In the genomic region with DNA sequence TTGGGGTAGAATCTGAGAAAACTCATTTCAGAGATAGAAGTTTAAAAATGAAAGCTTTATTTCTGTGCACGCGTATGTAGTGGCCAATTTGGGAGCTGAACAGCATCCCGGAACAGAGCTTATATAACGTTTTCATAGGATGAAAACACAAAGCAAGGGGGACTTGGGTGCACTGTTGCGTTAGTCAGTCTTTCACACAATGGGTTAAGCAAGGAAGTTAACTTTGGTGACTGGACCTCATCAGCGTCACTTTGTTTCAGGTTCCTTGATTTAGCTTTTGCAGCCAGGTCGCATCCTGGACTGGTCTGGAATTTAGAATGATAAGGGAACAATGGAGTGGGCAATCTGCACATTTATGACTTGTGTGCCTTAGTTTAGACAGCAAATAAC, we compare ENCODE assay signal across 8 mouse cellular contexts. TPM values are rescaled to one million over a fixed set of nuclear protein-coding genes. Genes with fewer than 3 reads are reported as not detected.
DNase-seq lines count a peak whose midpoint lies in the region; ATAC-seq and TF ChIP-seq lines count a peak whose summit lies in the region.

No protein-coding gene starts in this region.

- no peak for TF ChIP-seq CTCF in testis, adult 2 months (IDR thresholded peaks at IDR 0.05; ENCODE audit: control insufficient read depth, insufficient read depth, insufficient replicate concordance, low read depth, low read length)
- no peak for TF ChIP-seq CTCF in liver, embryonic 14.5 days (IDR thresholded peaks at IDR 0.05; ENCODE audit: low read depth)

- no peaks in the 10 kb centered on the region for H3K36me3 ChIP-seq in testis, adult 2 months (ENCODE audit: control insufficient read depth, insufficient read depth, low read length)
- no peaks in the 10 kb centered on the region for H3K36me3 ChIP-seq in liver, embryonic 14.5 days (replicated peaks; ENCODE audit: control insufficient read depth, insufficient read depth, low read depth)

- peak overlapping the region; percentile 46 for H3K9ac ChIP-seq in liver, embryonic 14.5 days (replicated peaks)

- DNase-seq in embryo, embryonic 10 days (ENCODE audit: low spot score), result peak; percentile 11
- DNase-seq in embryo, embryonic 10.5 days (ENCODE audit: low spot score), result no peak
- no peak for DNase-seq in testis, postnatal 14 days (ENCODE audit: low spot score)
- DNase-seq in liver, embryonic 14.5 days (ENCODE audit: low read depth in 3 of 3, low spot score in 3 of 3), result no peak
- no peak for DNase-seq in T-cell, adult 2 months (ENCODE audit: low spot score)
- no peak for DNase-seq in urinary bladder, postnatal 36 days (ENCODE audit: low spot score in 2 of 2)
- no peak for DNase-seq in retina, postnatal 1 day

- no peaks in the 10 kb centered on the region for H3K9me3 ChIP-seq in liver, embryonic 14.5 days (ENCODE audit: control insufficient read depth, low read length)

- 13% methylated on average over 7 of the region's 7 CpGs for WGBS in liver, embryonic 14.5 days (ENCODE audit: insufficient replicate concordance)

- ATAC-seq in liver, embryonic 14.5 days (ENCODE audit: insufficient read depth), result no peak

- H3K27ac ChIP-seq in testis, adult 2 months (ENCODE audit: control insufficient read depth, insufficient read depth, low read depth, low read length), result peak overlapping the region; percentile 25; the same call in 1 of the 2 replicates
- H3K27ac ChIP-seq in liver, embryonic 14.5 days, result no peak overlapping the region

- H3K4me1 ChIP-seq in testis, adult 2 months (ENCODE audit: control insufficient read depth, insufficient read depth, low read length), result peaks cover 15% of the 10 kb centered on the region
- H3K4me1 ChIP-seq in liver, embryonic 14.5 days (replicated peaks; ENCODE audit: control insufficient read depth in 2 of 2, insufficient read depth in 2 of 2, low read length in 1 of 2), result peaks cover 5 to 12% of the 10 kb centered on the region in 2 experiments

- H3K27me3 ChIP-seq in testis, adult 2 months (ENCODE audit: control insufficient read depth, insufficient read depth, low read length), result no peaks in the 10 kb centered on the region
- no peaks in the 10 kb centered on the region for H3K27me3 ChIP-seq in liver, embryonic 14.5 days (ENCODE audit: control insufficient read depth, insufficient read depth, low read length)

- TF ChIP-seq POLR2A in testis, adult 2 months (IDR thresholded peaks at IDR 0.05; ENCODE audit: control insufficient read depth, low read depth, low read length), result no peak

- TF ChIP-seq EP300 in liver, embryonic 14.5 days (IDR thresholded peaks at IDR 0.05; ENCODE audit: low read depth), result no peak

- H3K4me3 ChIP-seq in testis, adult 2 months (ENCODE audit: control insufficient read depth, low read depth, low read length), result peak overlapping the region; percentile 96
- peak overlapping the region; percentile 71 to 77 for H3K4me3 ChIP-seq in liver, embryonic 14.5 days (ENCODE audit: insufficient read depth in 1 of 2, low read depth in 2 of 2, low read length in 2 of 2)

- H3K4me2 ChIP-seq in liver, embryonic 14.5 days (ENCODE audit: low read depth), result peak overlapping the region; percentile 90

RNA-seq across cellular contexts. Expression of a gene that starts 0.5 kb away (rescaled TPM):
- polyA plus RNA-seq in testis, adult 2 months (2012; rRNA removed), result 6.2 and 6.7 TPM in 2 replicates
- polyA plus RNA-seq in liver, embryonic 14.5 days (2012; rRNA removed), result 1.2 and 1.3 TPM in 2 replicates
- polyA plus RNA-seq in liver, embryonic 14.5 days (2014; fragmentation: Nextera tagmentation; extraction: Ambion mirVana), result 1.0 and 1.3 TPM in 2 replicates

RNA-seq across cellular contexts. Expression of a gene that starts 7.0 kb away (rescaled TPM):
- 0.32 and 0.37 TPM in 2 replicates for polyA plus RNA-seq in testis, adult 2 months (2012; rRNA removed)
- polyA plus RNA-seq in liver, embryonic 14.5 days (2012; rRNA removed), result 0.69 and 0.71 TPM in 2 replicates
- 1.0 and 1.2 TPM in 2 replicates for polyA plus RNA-seq in liver, embryonic 14.5 days (2014; fragmentation: Nextera tagmentation; extraction: Ambion mirVana)

RNA-seq across cellular contexts. Expression of a gene that starts 12.7 kb away (rescaled TPM):
- 0.30 and 0.31 TPM in 2 replicates for polyA plus RNA-seq in testis, adult 2 months (2012; rRNA removed)
- 0.94 and 1.3 TPM in 2 replicates for polyA plus RNA-seq in liver, embryonic 14.5 days (2012; rRNA removed)
- polyA plus RNA-seq in liver, embryonic 14.5 days (2014; fragmentation: Nextera tagmentation; extraction: Ambion mirVana), result 1.1 and 1.5 TPM in 2 replicates

RNA-seq across cellular contexts. Expression of a gene that starts 18.1 kb away (rescaled TPM):
- polyA plus RNA-seq in testis, adult 2 months (2012; rRNA removed), result 1.0 and 1.4 TPM in 2 replicates
- polyA plus RNA-seq in liver, embryonic 14.5 days (2012; rRNA removed), result 1.2 and 1.9 TPM in 2 replicates
- 1.2 and 1.8 TPM in 2 replicates for polyA plus RNA-seq in liver, embryonic 14.5 days (2014; fragmentation: Nextera tagmentation; extraction: Ambion mirVana)

RNA-seq across cellular contexts. Expression of a gene that starts 27.9 kb away (rescaled TPM):
- polyA plus RNA-seq in testis, adult 2 months (2012; rRNA removed), result 18.6 and 30.1 TPM in 2 replicates
- 5.6 and 6.5 TPM in 2 replicates for polyA plus RNA-seq in liver, embryonic 14.5 days (2012; rRNA removed)
- 8.8 and 8.9 TPM in 2 replicates for polyA plus RNA-seq in liver, embryonic 14.5 days (2014; fragmentation: Nextera tagmentation; extraction: Ambion mirVana)
